Mouse (Mus musculus) heart, embryonic 16.5 days (tissue): ENCODE measurements around the gene Gpx3. TPM values are rescaled to one million over a fixed set of nuclear protein-coding genes. Genes with fewer than 3 reads are reported as not detected.

Experiments
- ATAC-seq: fragments of 200-750 bp; cut with Nextera tagmentation; replicated peaks from 2 replicates; pipeline ENCODE4 v1.8.0; 2017; ENCODE audit warnings: moderate number of reproducible peaks; ENCODE audit not compliant: insufficient read depth, low FRiP score; ENCODE audit errors: extremely low read depth
- H3K27ac ChIP-seq: fragments of 300-500 bp; sonication (generic); 2 replicates; pipeline ENCODE4 v1.5.1; 2014; ENCODE audit warnings: mild to moderate bottlenecking, low read length, control low read depth, moderate library complexity
- H3K27me3 ChIP-seq: fragments of 300-500 bp; sonication (generic); 2 replicates; pipeline ENCODE4 v1.6.1; 2014; ENCODE audit warnings: low read length, mixed read lengths; ENCODE audit not compliant: control insufficient read depth, insufficient read depth
- H3K36me3 ChIP-seq: fragments of 300-500 bp; sonication (generic); 2 replicates; pipeline ENCODE4 v1.6.1; 2014; ENCODE audit not compliant: control insufficient read depth, insufficient read depth
- H3K4me1 ChIP-seq: fragments of 300-500 bp; sonication (generic); 2 replicates; pipeline ENCODE4 v1.6.1; 2014; ENCODE audit warnings: low read length, mixed read lengths; ENCODE audit not compliant: control insufficient read depth, insufficient read depth
- H3K4me2 ChIP-seq: fragments of 300-500 bp; sonication (generic); 2 replicates; pipeline ENCODE4 v1.6.1; 2014; ENCODE audit warnings: low read depth, mild to moderate bottlenecking, control low read depth, low read length
- H3K4me3 ChIP-seq: fragments of 300-500 bp; sonication (generic); 2 replicates; pipeline ENCODE4 v1.5.1; 2014; ENCODE audit warnings: mild to moderate bottlenecking, control low read depth, low read length
- H3K9ac ChIP-seq: fragments of 300-500 bp; sonication (generic); 2 replicates; pipeline ENCODE4 v1.6.1; 2014; ENCODE audit warnings: low read length, control low read depth
- H3K9me3 ChIP-seq: fragments of 300-500 bp; sonication (generic); replicated peaks from 2 replicates; pipeline ENCODE4 v1.6.1; 2016; ENCODE audit warnings: low read length; ENCODE audit not compliant: control insufficient read depth
- WGBS: fragments of 180-500 bp; shearing (Covaris S2); extraction: QIAGEN DNeasy Blood & Tissue Kit; methylation state at CpG from one replicate; pipeline ENCODE4 v1.1.7; 2014; 5-methylcytosine and 5-hydroxymethylcytosine counted together
- polyA plus RNA-seq: library from polyadenylated mRNA; unstranded; fragments of >200 nt; fragmentation: Nextera tagmentation; extraction: Ambion mirVana; gene quantifications from 2 replicates; pipeline ENCODE4 v1.2.1, GENCODE M21; 2015

Gpx3 gene
- polyA plus RNA-seq, 1 experiment from 2014 or later: 1,022 TPM

DNA sequence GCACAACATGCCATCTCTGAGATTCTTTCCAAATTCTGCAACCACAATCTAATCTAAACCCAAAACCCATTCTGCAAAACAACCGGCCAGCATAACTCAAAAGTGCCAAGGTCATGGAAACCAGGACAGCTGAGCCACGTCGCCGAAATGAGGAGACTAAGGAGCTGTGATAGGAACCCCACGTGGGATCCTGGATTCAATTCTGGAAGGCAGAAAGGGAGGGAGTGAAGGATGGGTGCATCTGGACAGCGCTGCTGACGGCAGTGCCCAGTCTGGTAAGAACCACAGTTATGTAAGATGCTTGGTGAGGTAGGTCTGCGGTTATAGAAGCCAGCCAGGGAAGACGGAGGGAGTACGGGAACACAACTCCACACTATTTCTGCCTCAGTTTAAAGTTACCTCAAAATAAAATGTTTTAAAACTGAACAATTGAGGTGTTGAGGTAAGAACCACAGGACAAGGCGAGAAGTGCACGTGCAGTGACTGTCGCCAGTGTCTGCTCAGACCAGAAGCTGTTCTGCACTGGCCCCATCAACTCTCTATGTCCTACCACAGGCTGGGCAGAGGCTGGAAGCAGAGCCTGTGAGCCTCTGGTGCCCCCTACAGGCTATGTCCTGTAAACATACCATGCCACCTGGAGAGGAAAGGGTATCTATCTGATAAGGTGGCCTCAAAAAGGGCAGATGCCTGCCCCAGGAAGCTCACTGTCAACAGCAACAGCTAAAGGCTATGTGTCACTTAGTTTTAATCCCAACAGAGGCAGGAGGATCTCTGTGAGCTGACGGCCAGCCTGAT is 25.3 kb downstream of the Gpx3 start:
- ATAC-seq: peak; percentile 66
- H3K4me3 ChIP-seq: no peak overlapping the region
- 60% methylated on average over 14 of the region's 14 CpGs for WGBS
- H3K4me1 ChIP-seq: peaks cover 8% of the 10 kb centered on the region
- H3K4me2 ChIP-seq: no peak overlapping the region
- H3K9me3 ChIP-seq: no peaks in the 10 kb centered on the region
- H3K9ac ChIP-seq: 0 out of 2 replicates have a peak overlapping the region, but pooled peaks have one; percentile 34
- H3K27me3 ChIP-seq: no peaks in the 10 kb centered on the region
- peaks cover 27% of the 10 kb centered on the region for H3K36me3 ChIP-seq
- H3K27ac ChIP-seq: no peak overlapping the region

- no peak for ATAC-seq
- Histone ChIP-seq H3K27ac (no peak overlapping the region), H3K4me1 (peaks cover 8% of the 10 kb centered on the region), H3K27me3 (no peaks in the 10 kb centered on the region), H3K9me3 (no peaks in the 10 kb centered on the region), H3K4me2 (no peak overlapping the region), H3K36me3 (peaks cover 25% of the 10 kb centered on the region), H3K4me3 (no peak overlapping the region), H3K9ac (no peak overlapping the region)
- 76% methylated on average over 3 of the region's 3 CpGs for WGBS
Measured at GRCm38 (mm10) chr11:54928219-54928618, 26.0 kb downstream of the Gpx3 start.

- WGBS: 75% methylated on average over 7 of the region's 7 CpGs
Measured at GRCm38 (mm10) chr11:54928886-54929285, 26.6 kb downstream of the Gpx3 start.

DNA sequence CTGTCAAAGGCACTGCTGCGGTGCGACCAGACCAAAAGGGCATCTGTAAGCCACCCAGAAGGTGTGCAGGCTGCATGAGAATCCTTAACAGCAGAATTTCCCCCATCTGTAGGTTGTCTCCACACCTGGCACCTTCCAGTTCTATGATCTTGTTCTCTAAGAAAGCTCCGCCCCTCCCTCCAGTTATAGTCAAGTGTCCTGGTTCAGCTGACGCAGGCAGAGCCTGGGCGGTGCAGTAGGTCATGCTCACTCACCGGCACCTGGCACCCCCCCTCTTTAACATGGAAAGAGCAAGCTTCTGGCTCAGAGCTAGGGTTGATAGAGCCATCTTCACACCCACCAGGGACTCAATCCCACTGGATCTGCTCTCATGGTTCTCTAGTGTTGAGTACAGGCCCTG is 27.0 kb downstream of the Gpx3 start:
- WGBS: 72% methylated on average over 6 of the region's 6 CpGs
- no peak overlapping the region for H3K9ac ChIP-seq
- peaks cover 8% of the 10 kb centered on the region for H3K4me1 ChIP-seq
- peaks cover 30% of the 10 kb centered on the region for H3K36me3 ChIP-seq
- no peak overlapping the region for H3K4me2 ChIP-seq
- no peak for ATAC-seq
- H3K9me3 ChIP-seq: no peaks in the 10 kb centered on the region
- no peak overlapping the region for H3K4me3 ChIP-seq
- no peak overlapping the region for H3K27ac ChIP-seq
- no peaks in the 10 kb centered on the region for H3K27me3 ChIP-seq

More at GRCm38 (mm10) chr11:54928886-54929285, 26.6 kb downstream of the Gpx3 start:
- Histone ChIP-seq H3K9me3 (no peaks in the 10 kb centered on the region), H3K27me3 (no peaks in the 10 kb centered on the region), H3K4me1 (peaks cover 8% of the 10 kb centered on the region), H3K27ac (no peak overlapping the region), H3K9ac (no peak overlapping the region), H3K36me3 (peaks cover 30% of the 10 kb centered on the region), H3K4me2 (no peak overlapping the region), H3K4me3 (no peak overlapping the region)
- no peak for ATAC-seq

DNA sequence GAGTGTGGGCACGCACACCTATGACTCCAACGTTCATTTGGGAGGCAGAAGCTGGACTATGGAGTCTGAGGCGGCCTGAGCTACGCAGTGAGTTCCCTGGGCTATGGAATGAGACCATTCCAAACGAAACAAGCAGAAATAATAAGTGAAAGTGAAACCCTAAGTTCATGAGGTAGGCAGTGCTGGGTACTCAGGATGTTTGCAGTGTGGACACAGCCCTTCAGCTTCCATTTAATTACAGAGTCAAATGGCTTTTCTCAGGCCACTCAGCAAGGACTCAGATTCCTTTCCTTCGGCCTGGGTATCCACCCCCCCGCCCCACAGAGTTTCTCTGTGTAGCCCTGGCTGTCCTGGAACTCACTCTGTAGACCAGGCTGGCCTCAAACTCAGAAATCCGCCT is 27.5 kb downstream of the Gpx3 start:
- peaks cover 30% of the 10 kb centered on the region for H3K36me3 ChIP-seq
- H3K4me1 ChIP-seq: peaks cover 8% of the 10 kb centered on the region
- H3K9me3 ChIP-seq: no peaks in the 10 kb centered on the region
- no peak overlapping the region for H3K4me3 ChIP-seq
- no peak overlapping the region for H3K9ac ChIP-seq
- WGBS: 80% methylated on average over 8 of the region's 8 CpGs
- H3K4me2 ChIP-seq: no peak overlapping the region
- no peak overlapping the region for H3K27ac ChIP-seq
- no peak for ATAC-seq
- no peaks in the 10 kb centered on the region for H3K27me3 ChIP-seq

DNA sequence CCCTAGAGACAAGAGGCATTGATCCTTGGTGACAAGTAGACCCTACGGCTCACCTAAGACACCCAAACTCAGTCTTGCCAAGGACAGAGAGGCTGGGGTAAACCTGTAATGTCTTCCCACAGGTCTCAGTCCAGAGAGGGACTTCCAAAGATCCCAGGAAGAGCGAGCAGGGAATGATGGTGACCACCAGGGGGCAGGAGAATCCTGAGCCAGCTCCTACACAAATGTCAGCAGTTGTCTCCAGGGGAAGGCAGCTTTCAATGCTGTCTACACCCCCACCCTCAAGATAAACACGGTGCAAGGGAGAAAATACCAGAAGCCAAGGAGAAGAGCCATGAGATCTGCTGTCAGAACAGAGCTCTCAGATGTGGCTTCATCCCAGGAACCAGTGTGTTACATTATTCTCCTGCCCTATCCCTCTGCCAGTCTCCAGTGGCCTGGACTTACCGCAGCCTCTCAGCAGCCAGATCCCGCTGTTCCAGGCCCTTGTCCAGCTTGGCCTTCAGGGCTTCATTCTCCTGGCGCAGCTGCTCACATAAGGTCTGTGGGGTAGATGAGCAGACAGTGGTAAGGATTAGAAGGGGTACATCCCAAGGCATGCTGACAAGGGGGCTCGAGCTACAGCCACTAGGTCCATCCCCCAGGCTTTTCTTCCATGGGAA is 28.2 kb downstream of the Gpx3 start:
- no peak overlapping the region for H3K4me2 ChIP-seq
- no peaks in the 10 kb centered on the region for H3K27me3 ChIP-seq
- no peak overlapping the region for H3K4me3 ChIP-seq
- H3K36me3 ChIP-seq: peaks cover 27% of the 10 kb centered on the region
- no peak overlapping the region for H3K27ac ChIP-seq
- ATAC-seq: peak; percentile 31; the same call in 1 of the 2 replicates
- peaks cover 8% of the 10 kb centered on the region for H3K4me1 ChIP-seq
- 62% methylated on average over 7 of the region's 7 CpGs for whole genome bisulfite sequencing
- no peaks in the 10 kb centered on the region for H3K9me3 ChIP-seq
- H3K9ac ChIP-seq: no peak overlapping the region

GRCm38 (mm10) chr11:54931405-54932093 is 29.3 kb downstream of the Gpx3 start:
- no peak overlapping the region for H3K27ac ChIP-seq
- no peaks in the 10 kb centered on the region for H3K27me3 ChIP-seq
- no peaks in the 10 kb centered on the region for H3K9me3 ChIP-seq
- no peak for ATAC-seq
- H3K4me1 ChIP-seq: peaks cover 17% of the 10 kb centered on the region
- peaks cover 18% of the 10 kb centered on the region for H3K36me3 ChIP-seq
- 66% methylated on average over 5 of the region's 5 CpGs for WGBS
- H3K4me3 ChIP-seq: no peak overlapping the region
- H3K9ac ChIP-seq: no peak overlapping the region
- H3K4me2 ChIP-seq: no peak overlapping the region

- Histone ChIP-seq H3K4me2 (no peak overlapping the region), H3K27ac (no peak overlapping the region), H3K9ac (no peak overlapping the region), H3K4me3 (no peak overlapping the region), H3K9me3 (no peaks in the 10 kb centered on the region), H3K4me1 (peaks cover 12% of the 10 kb centered on the region), H3K27me3 (no peaks in the 10 kb centered on the region), H3K36me3 (peaks cover 23% of the 10 kb centered on the region)
- ATAC-seq: no peak
- WGBS: 88% methylated on average over 6 of the region's 6 CpGs
Measured at GRCm38 (mm10) chr11:54932540-54932939, 30.3 kb downstream of the Gpx3 start.

- H3K36me3 ChIP-seq: peaks cover 25% of the 10 kb centered on the region
- H3K9ac ChIP-seq: no peak overlapping the region
- no peak overlapping the region for H3K4me2 ChIP-seq
- H3K4me1 ChIP-seq: peaks cover 12% of the 10 kb centered on the region
- no peak for ATAC-seq
- H3K9me3 ChIP-seq: no peaks in the 10 kb centered on the region
- WGBS: 92% methylated on average over 7 of the region's 7 CpGs
- no peaks in the 10 kb centered on the region for H3K27me3 ChIP-seq
- no peak overlapping the region for H3K27ac ChIP-seq
- no peak overlapping the region for H3K4me3 ChIP-seq
Measured at GRCm38 (mm10) chr11:54934198-54934597, 31.9 kb downstream of the Gpx3 start.
